Mouse (Mus musculus): ENCODE data around the gene H2-Eb2.

GRCm38 (mm10) chr17:34344882-34345281 is 19.4 kb downstream of the H2-Eb2 start:
- TF ChIP-seq CTCF (IDR thresholded peaks at IDR 0.05; ENCODE audit: borderline replicate concordance, insufficient read depth, low read length) (no peak), POLR2A (IDR thresholded peaks at IDR 0.05; ENCODE audit: low read depth, low read length) (no peak)
